Mouse (Mus musculus): ENCODE results near the gene Fkbp11.

Gene Fkbp11

GRCm38 (mm10) chr15:98740219-98740618, 12.2 kb upstream of the Fkbp11 start:
- no peak for DNase-seq (ENCODE audit: low read depth)

GRCm38 (mm10) chr15:98738796-98739195, 10.8 kb upstream of the Fkbp11 start:
- no peak for DNase-seq (ENCODE audit: low read depth)

- DNase-seq (ENCODE audit: low read depth) = no peak
Observed at GRCm38 (mm10) chr15:98737881-98738280, 9.9 kb upstream of the Fkbp11 start.

- no peak for DNase-seq (ENCODE audit: low read depth)
Observed at GRCm38 (mm10) chr15:98736521-98736920, 8.5 kb upstream of the Fkbp11 start.

GRCm38 (mm10) chr15:98733976-98734566, 6.1 kb upstream of the Fkbp11 start:
- DNase-seq (ENCODE audit: low read depth) = no peak

GRCm38 (mm10) chr15:98733370-98733769, 5.4 kb upstream of the Fkbp11 start:
- no peak for DNase-seq (ENCODE audit: low read depth)

GRCm38 (mm10) chr15:98732006-98732531, 4.1 kb upstream of the Fkbp11 start:
- no peak for DNase-seq (ENCODE audit: low read depth)

- DNase-seq (ENCODE audit: low read depth) = no peak
Observed at GRCm38 (mm10) chr15:98730790-98731189, 2.8 kb upstream of the Fkbp11 start.

GRCm38 (mm10) chr15:98729791-98730545, 2.0 kb upstream of the Fkbp11 start:
- DNase-seq (ENCODE audit: low read depth) = no peak

GRCm38 (mm10) chr15:98728366-98728765, 368 bp upstream of the Fkbp11 start:
- DNase-seq (ENCODE audit: low read depth) = no peak

GRCm38 (mm10) chr15:98726746-98727145, 1.3 kb downstream of the Fkbp11 start:
- DNase-seq (ENCODE audit: low read depth) = no peak

GRCm38 (mm10) chr15:98726079-98726478, 1.9 kb downstream of the Fkbp11 start:
- DNase-seq (ENCODE audit: low read depth) = no peak

- DNase-seq (ENCODE audit: low read depth) = no peak
Observed at GRCm38 (mm10) chr15:98724441-98724840, 3.6 kb downstream of the Fkbp11 start.

GRCm38 (mm10) chr15:98722854-98723253, 5.1 kb downstream of the Fkbp11 start:
- DNase-seq (ENCODE audit: low read depth) = no peak

GRCm38 (mm10) chr15:98722191-98722590, 5.8 kb downstream of the Fkbp11 start:
- DNase-seq (ENCODE audit: low read depth) = no peak

- DNase-seq (ENCODE audit: low read depth) = no peak
Observed at GRCm38 (mm10) chr15:98717301-98717700, 10.7 kb downstream of the Fkbp11 start.

- DNase-seq (ENCODE audit: low read depth) = no peak
Observed at GRCm38 (mm10) chr15:98714230-98714652, 13.8 kb downstream of the Fkbp11 start.

- DNase-seq (ENCODE audit: low read depth) = peak; percentile 68
Observed at GRCm38 (mm10) chr15:98710442-98710841, 17.6 kb downstream of the Fkbp11 start.

- peak; percentile 79 for DNase-seq (ENCODE audit: low read depth)
Observed at GRCm38 (mm10) chr15:98707766-98708372, 20.1 kb downstream of the Fkbp11 start, which contains the start of gene Ccdc65. Gene Ccdc65, plus strand, starts transcription at chr15:98708207.

- no peak for DNase-seq (ENCODE audit: low read depth)
Observed at GRCm38 (mm10) chr15:98704312-98704711, 23.7 kb downstream of the Fkbp11 start.

GRCm38 (mm10) chr15:98699190-98700105, 28.6 kb downstream of the Fkbp11 start:
- peak; percentile 69 for DNase-seq (ENCODE audit: low read depth)

GRCm38 (mm10) chr15:98696216-98696615, 31.8 kb downstream of the Fkbp11 start:
- DNase-seq (ENCODE audit: low read depth) = no peak
